Mouse (Mus musculus) urinary bladder, adult 18-20 months (tissue): ENCODE data around the gene Olfr822.
"Not testable (repeated sequence)": the region's sequence is repeated elsewhere in the genome, so short reads cannot be mapped to it uniquely, and the experiment has no call there.

Source experiments
- DNase-seq, 2 experiments: peaks; one replicate each; pipeline ENCODE4 v3.0.0; 2022; ENCODE audit warnings: low spot score in 2 of 2, mixed read lengths in 2 of 2

The Olfr822 gene

DNA sequence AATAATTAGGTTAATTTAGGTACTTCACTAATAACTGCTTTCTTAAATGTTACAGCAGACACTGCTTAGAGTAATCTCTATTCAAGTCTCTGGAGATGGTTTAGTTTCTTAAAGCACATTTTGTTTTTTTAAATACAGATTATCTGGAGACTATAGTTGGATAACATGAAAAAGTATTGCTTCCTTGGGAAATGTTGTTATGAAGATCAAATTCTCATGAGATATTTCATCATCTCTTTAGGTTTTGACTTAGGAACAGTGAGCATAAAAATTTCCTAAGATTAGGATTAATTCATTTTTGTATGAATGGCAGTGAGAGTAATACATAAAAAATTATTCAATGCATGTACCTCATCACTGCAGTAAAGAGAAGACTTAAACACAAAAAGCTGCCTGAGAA lies at the start of gene Olfr822:
Gene Olfr822 (plus strand): TSS at position 301 of the 400 bp plus-strand sequence.
- DNase-seq: no peak

DNA sequence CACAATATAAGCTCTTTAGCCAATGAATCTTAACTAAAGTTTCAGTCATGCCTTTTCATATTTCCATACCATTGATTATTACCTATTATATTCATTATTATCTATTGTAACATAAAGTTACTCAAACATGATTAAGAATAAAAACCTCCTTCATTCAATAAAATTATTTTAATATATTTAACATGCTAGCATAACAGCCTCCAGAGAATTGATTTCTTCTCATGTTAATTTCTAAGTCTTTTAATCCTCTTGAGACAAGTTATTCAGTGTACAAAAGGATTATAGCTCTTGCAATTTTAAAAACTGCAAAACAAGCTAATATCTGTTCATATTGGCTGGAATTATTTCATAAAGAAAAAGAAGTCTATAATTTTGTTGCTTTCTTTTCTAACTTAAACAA lies 41.0 kb upstream of the Olfr822 start, which contains the start of gene Olfr821:
Gene Olfr821 (plus strand): TSS at position 301 of the 400 bp plus-strand sequence.
- DNase-seq: no peak

DNA sequence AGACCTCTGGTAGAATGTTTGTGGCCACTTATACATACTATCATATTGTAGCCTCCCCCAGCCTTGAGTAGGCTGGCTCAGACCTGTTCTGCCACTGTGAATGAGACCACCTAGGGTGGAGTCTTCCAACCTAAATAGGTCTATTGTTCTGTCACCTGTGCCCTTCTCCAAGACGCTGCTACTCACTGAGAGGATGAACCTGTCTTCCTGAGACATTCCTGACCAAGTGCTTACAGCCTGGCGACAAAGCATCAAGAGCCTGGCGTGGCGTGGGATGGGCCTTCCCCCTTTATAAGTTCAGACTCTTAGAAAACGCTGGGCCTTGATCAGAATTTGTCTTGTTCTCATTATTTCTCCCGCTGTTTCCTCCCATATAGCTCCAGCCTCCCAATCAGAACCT lies 33.9 kb upstream of the Olfr822 start:
- DNase-seq: no peak

DNA sequence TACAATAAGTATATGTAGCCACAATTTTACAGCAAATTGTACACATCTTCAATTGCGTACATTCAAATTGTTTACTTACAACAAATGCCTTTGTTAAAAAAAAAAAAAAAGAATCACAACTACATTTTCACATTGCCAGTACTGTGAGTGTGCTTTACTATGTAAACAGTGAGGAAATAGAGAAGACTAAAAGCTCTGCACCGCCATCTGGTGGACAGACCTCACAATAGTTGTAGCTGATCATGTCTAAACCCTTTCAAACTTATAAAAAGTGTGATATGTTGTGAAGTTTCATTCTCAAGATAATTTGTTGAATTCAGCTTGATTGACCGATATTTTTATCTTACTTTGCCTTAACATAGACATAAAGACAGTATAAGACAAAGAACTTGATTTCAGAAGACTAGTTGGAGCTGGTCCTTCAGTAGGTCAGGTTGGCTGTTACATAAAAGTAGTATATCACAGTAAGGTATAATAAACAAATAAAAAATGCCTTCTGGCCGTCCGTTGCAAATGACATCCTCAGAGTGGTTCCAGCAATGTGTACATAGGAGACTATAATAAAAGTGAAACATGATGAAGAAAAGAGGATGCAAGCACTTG lies 21.9 kb downstream of the Olfr822 start:
- peak in 1 of 2 experiments; percentile 27 for DNase-seq

DNA sequence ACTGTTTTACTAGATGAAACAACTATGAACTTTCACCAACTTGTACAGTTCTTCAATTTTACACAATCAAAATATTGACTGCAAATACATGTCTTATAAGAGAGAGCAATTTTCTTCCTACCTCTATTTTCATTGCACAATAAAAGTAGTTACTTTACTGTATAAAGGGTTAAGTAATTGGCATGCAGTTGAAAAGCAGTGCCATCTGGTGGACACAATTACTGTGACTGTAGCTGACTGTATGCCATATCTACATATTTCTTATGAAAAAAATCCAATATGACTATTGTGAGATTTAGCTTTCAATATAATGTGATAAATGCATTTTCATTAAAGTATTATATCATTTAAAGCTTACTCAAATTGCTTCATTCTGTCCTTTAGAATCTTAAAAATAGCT lies 25.1 kb downstream of the Olfr822 start:
- no peak for DNase-seq

DNA sequence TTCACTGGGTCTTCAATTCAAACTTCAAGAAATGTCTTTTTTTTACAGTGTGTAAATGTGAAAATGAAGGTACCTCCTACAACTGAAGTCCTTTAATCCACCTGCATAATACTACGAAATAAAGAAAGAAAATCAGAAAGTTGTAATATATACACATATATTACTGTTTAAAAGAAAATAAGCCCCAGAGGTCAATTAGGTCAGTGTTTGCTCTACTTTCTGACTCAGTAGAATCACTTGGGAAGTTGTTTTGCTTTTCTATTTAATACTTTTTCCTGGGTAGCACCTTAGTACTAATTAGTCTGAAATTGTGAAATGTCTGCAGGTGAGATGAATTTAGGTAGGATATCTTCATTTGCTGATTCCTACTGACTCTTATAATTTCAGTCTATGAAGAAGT lies 44.3 kb downstream of the Olfr822 start, which contains the start of gene Olfr823:
Gene Olfr823 (minus strand): TSS at position 101 of the 400 bp plus-strand sequence.
- not testable (repeated sequence) for DNase-seq

DNA sequence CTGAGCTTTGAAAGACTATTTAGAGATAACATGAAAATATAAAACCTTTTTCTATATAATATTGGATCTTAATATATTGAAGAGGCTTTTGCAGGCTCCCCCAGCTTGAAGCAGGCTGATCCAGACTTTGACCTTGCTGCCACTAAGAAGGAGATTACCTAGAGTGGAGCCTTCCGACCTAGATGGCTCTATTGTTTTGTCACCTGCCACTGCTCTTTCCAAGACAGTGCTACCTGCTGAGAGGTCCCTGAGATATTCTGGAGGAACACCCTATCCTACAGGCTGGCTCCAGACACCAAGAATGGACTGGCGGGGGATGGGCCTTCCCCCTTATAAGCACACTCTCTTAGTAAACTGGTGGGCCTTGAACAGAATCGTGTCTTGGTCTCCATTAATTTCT lies 45.0 kb downstream of the Olfr822 start:
- not testable (repeated sequence) for DNase-seq
